Mouse (Mus musculus) hindbrain, embryonic 16.5 days (tissue): ENCODE results near the gene Abca13. TPM values are rescaled to one million over a fixed set of nuclear protein-coding genes. Genes with fewer than 3 reads are reported as not detected.
A peak's percentile ranks its signal among the peaks of the same experiment; 100 is the strongest.
"Not testable (repeated sequence)": the region's sequence is repeated elsewhere in the genome, so short reads cannot be mapped to it uniquely, and the experiment has no call there.

Source experiments
- ATAC-seq: fragments of 200-750 bp; cut with Nextera tagmentation; 2 replicates; pipeline ENCODE4 v1.8.0; 2017; ENCODE audit warnings: moderate TSS enrichment, moderate library complexity
- H3K27ac ChIP-seq: fragments of 300-500 bp; sonication (generic); 2 replicates; pipeline ENCODE4 v1.5.1; 2014; ENCODE audit warnings: low read depth, mild to moderate bottlenecking, control low read depth, low read length, moderate library complexity
- H3K27me3 ChIP-seq: fragments of 300-500 bp; sonication (generic); replicated peaks from 2 replicates; pipeline ENCODE4 v1.6.1; 2014; ENCODE audit warnings: low read length; ENCODE audit not compliant: control insufficient read depth, insufficient read depth
- H3K36me3 ChIP-seq: fragments of 300-500 bp; sonication (generic); 2 replicates; pipeline ENCODE4 v1.6.1; 2014; ENCODE audit warnings: mild to moderate bottlenecking, low read length, moderate library complexity, mixed read lengths; ENCODE audit not compliant: control insufficient read depth, insufficient read depth
- H3K4me1 ChIP-seq: fragments of 300-500 bp; sonication (generic); 2 replicates; pipeline ENCODE4 v1.6.1; 2014; ENCODE audit warnings: low read depth, low read length; ENCODE audit not compliant: control insufficient read depth, insufficient read depth
- H3K4me2 ChIP-seq: fragments of 300-500 bp; sonication (generic); 2 replicates; pipeline ENCODE4 v1.6.1; 2014; ENCODE audit warnings: mild to moderate bottlenecking, low read length, control low read depth, moderate library complexity
- H3K4me3 ChIP-seq: fragments of 300-500 bp; sonication (generic); 2 replicates; pipeline ENCODE4 v1.5.1; 2014; ENCODE audit warnings: mild to moderate bottlenecking, low read length, control low read depth, moderate library complexity
- H3K9ac ChIP-seq: fragments of 300-500 bp; sonication (generic); 2 replicates; pipeline ENCODE4 v1.6.1; 2014; ENCODE audit warnings: low read depth, mild to moderate bottlenecking, control low read depth, low read length, moderate library complexity
- H3K9me3 ChIP-seq: fragments of 300-500 bp; sonication (generic); 2 replicates; pipeline ENCODE4 v1.6.1; 2014; ENCODE audit warnings: mild to moderate bottlenecking, low read length, moderate library complexity; ENCODE audit not compliant: control insufficient read depth
- WGBS: fragments of 180-500 bp; shearing (Covaris S2); extraction: QIAGEN DNeasy Blood & Tissue Kit; methylation state at CpG from one replicate; pipeline ENCODE4 v1.1.7; 2014; 5-methylcytosine and 5-hydroxymethylcytosine counted together
- polyA plus RNA-seq: library from polyadenylated mRNA; unstranded; fragments of >200 nt; fragmentation: Nextera tagmentation; extraction: Ambion mirVana; gene quantifications from 2 replicates; pipeline ENCODE4 v1.2.1, GENCODE M21; 2015

Gene Abca13
- polyA plus RNA-seq, 1 experiment from 2014 or later: 0.01 TPM

GRCm38 (mm10) chr11:9317076-9317929, 125.6 kb downstream of the Abca13 start:
- H3K4me3 ChIP-seq: no peak overlapping the region
- H3K9ac ChIP-seq: no peak overlapping the region
- no peaks in the 10 kb centered on the region for H3K36me3 ChIP-seq
- H3K27me3 ChIP-seq: no peaks in the 10 kb centered on the region
- no peaks in the 10 kb centered on the region for H3K9me3 ChIP-seq
- 32% methylated on average over 6 of the region's 6 CpGs for WGBS
- H3K4me1 ChIP-seq: no peaks in the 10 kb centered on the region
- peak; percentile 94 for ATAC-seq
- H3K4me2 ChIP-seq: no peak overlapping the region
- H3K27ac ChIP-seq: no peak overlapping the region

- H3K36me3 ChIP-seq: no peaks in the 10 kb centered on the region
- no peaks in the 10 kb centered on the region for H3K9me3 ChIP-seq
- no peak for ATAC-seq
- 50% methylated on average over 3 of the region's 3 CpGs for whole genome bisulfite sequencing
- no peaks in the 10 kb centered on the region for H3K4me1 ChIP-seq
- no peak overlapping the region for H3K4me3 ChIP-seq
- H3K27me3 ChIP-seq: no peaks in the 10 kb centered on the region
- no peak overlapping the region for H3K9ac ChIP-seq
- no peak overlapping the region for H3K27ac ChIP-seq
- no peak overlapping the region for H3K4me2 ChIP-seq
Observed at GRCm38 (mm10) chr11:9338151-9338550, 146.4 kb downstream of the Abca13 start.

GRCm38 (mm10) chr11:9347724-9348123, 156.0 kb downstream of the Abca13 start:
- no peak overlapping the region for H3K27ac ChIP-seq
- 45% methylated on average over 3 of the region's 3 CpGs for WGBS
- no peak overlapping the region for H3K4me3 ChIP-seq
- H3K9me3 ChIP-seq: no peaks in the 10 kb centered on the region
- no peaks in the 10 kb centered on the region for H3K36me3 ChIP-seq
- no peaks in the 10 kb centered on the region for H3K4me1 ChIP-seq
- H3K9ac ChIP-seq: no peak overlapping the region
- no peak for ATAC-seq
- H3K4me2 ChIP-seq: no peak overlapping the region
- no peaks in the 10 kb centered on the region for H3K27me3 ChIP-seq

- Histone ChIP-seq H3K4me3 (no peak overlapping the region), H3K9ac (no peak overlapping the region), H3K27ac (no peak overlapping the region), H3K4me2 (no peak overlapping the region), H3K4me1 (no peaks in the 10 kb centered on the region), H3K9me3 (no peaks in the 10 kb centered on the region), H3K36me3 (no peaks in the 10 kb centered on the region), H3K27me3 (no peaks in the 10 kb centered on the region)
- ATAC-seq: no peak
- 83% methylated on average over 5 of the region's 5 CpGs for WGBS
Observed at GRCm38 (mm10) chr11:9373160-9373559, 181.4 kb downstream of the Abca13 start.

- H3K4me2 ChIP-seq, ATAC-seq, H3K27ac ChIP-seq, H3K9ac ChIP-seq, H3K27me3 ChIP-seq, H3K4me1 ChIP-seq, H3K36me3 ChIP-seq, H3K4me3 ChIP-seq, H3K9me3 ChIP-seq: not testable (repeated sequence)
- WGBS: 86% methylated on average over 5 of the region's 5 CpGs
Observed at GRCm38 (mm10) chr11:9374426-9374825, 182.7 kb downstream of the Abca13 start.

GRCm38 (mm10) chr11:9388520-9388919, 196.8 kb downstream of the Abca13 start:
- Histone ChIP-seq H3K4me1 (no peaks in the 10 kb centered on the region), H3K9me3 (no peaks in the 10 kb centered on the region), H3K27me3 (no peaks in the 10 kb centered on the region), H3K36me3 (no peaks in the 10 kb centered on the region), H3K9ac (no peak overlapping the region), H3K27ac (no peak overlapping the region), H3K4me2 (no peak overlapping the region), H3K4me3 (no peak overlapping the region)
- no peak for ATAC-seq
- WGBS: 95% methylated on average over 1 of the region's 1 CpGs

GRCm38 (mm10) chr11:9416946-9417345, 225.2 kb downstream of the Abca13 start:
- H3K27ac ChIP-seq: no peak overlapping the region
- no peaks in the 10 kb centered on the region for H3K36me3 ChIP-seq
- H3K9me3 ChIP-seq: no peaks in the 10 kb centered on the region
- no peak overlapping the region for H3K9ac ChIP-seq
- no peaks in the 10 kb centered on the region for H3K4me1 ChIP-seq
- 88% methylated on average over 3 of the region's 3 CpGs for WGBS
- H3K4me2 ChIP-seq: no peak overlapping the region
- no peak for ATAC-seq
- H3K27me3 ChIP-seq: no peaks in the 10 kb centered on the region
- no peak overlapping the region for H3K4me3 ChIP-seq

- no peak overlapping the region for H3K27ac ChIP-seq
- H3K27me3 ChIP-seq: no peaks in the 10 kb centered on the region
- no peaks in the 10 kb centered on the region for H3K9me3 ChIP-seq
- H3K4me1 ChIP-seq: no peaks in the 10 kb centered on the region
- H3K4me3 ChIP-seq: no peak overlapping the region
- H3K36me3 ChIP-seq: no peaks in the 10 kb centered on the region
- H3K4me2 ChIP-seq: no peak overlapping the region
- H3K9ac ChIP-seq: no peak overlapping the region
- 53% methylated on average over 2 of the region's 2 CpGs for WGBS
- no peak for ATAC-seq
Observed at GRCm38 (mm10) chr11:9420205-9420604, 228.5 kb downstream of the Abca13 start.

- H3K9ac ChIP-seq: no peak overlapping the region
- H3K4me2 ChIP-seq: no peak overlapping the region
- 86% methylated on average over 3 of the region's 3 CpGs for WGBS
- H3K4me3 ChIP-seq: no peak overlapping the region
- H3K36me3 ChIP-seq: no peaks in the 10 kb centered on the region
- H3K27me3 ChIP-seq: no peaks in the 10 kb centered on the region
- no peaks in the 10 kb centered on the region for H3K9me3 ChIP-seq
- no peak overlapping the region for H3K27ac ChIP-seq
- ATAC-seq: no peak
- no peaks in the 10 kb centered on the region for H3K4me1 ChIP-seq
Observed at GRCm38 (mm10) chr11:9427411-9427810, 235.7 kb downstream of the Abca13 start.
